Mouse (Mus musculus): ENCODE measurements at regions not wholly inside any gene's neighbourhood (a gene's known extent, or its start where the extent isn't known, plus 50 kb on each side); places are given as distances from the start of the nearest gene placed in this dataset.

GRCm38 (mm10) chr6:49558508-49558907 lies 163.1 kb downstream of the Stk31 start:
- TF ChIP-seq MAX (IDR thresholded peaks at IDR 0.05) (no peak), CTCF (IDR thresholded peaks at IDR 0.05; ENCODE audit: control insufficient read depth, insufficient read depth, insufficient read length) (no peak), FOSL1 (IDR thresholded peaks at IDR 0.05; ENCODE audit: insufficient read depth, low read length, poor library complexity, severe bottlenecking) (no peak), USF1 (IDR thresholded peaks at IDR 0.05; ENCODE audit: low read depth) (no peak)
- Histone ChIP-seq H3K4me3 (ENCODE audit: insufficient read depth, poor library complexity, severe bottlenecking) (no peak overlapping the region), H3K79me2 (ENCODE audit: control insufficient read depth, insufficient read depth) (no peaks in the 10 kb centered on the region), H3ac (ENCODE audit: control insufficient read depth, insufficient read length, low read depth) (no peak overlapping the region), H3K79me3 (ENCODE audit: low read depth) (no peaks in the 10 kb centered on the region), H3K27me3 (ENCODE audit: control insufficient read depth, insufficient read depth, insufficient read length) (no peaks in the 10 kb centered on the region), H3K36me3 (ENCODE audit: control insufficient read depth, insufficient read depth) (no peaks in the 10 kb centered on the region)

DNA sequence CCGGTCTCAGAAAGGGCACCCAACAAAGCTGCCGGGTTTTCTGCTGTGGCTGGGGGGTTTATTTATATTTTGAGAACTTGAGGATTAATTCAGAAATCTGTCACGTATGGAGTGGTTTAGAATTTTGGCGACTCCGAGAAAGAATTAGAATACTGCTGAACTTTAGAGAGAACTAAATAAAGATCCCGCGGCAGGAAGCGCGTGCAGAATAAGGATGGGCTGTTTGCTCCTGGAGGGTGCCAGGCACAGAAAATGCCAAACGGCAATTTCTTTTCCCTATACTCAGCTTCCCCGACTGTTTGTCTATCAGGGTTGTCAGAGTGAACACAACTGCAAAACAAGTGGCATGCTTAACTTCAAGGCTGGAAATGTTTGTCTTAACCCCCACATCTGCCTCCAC lies 163.7 kb downstream of the Stk31 start:
- H3K4me3 ChIP-seq (ENCODE audit: insufficient read depth, poor library complexity, severe bottlenecking) = no peak overlapping the region
- H3K27me3 ChIP-seq (ENCODE audit: control insufficient read depth, insufficient read depth, insufficient read length) = no peaks in the 10 kb centered on the region
- no peaks in the 10 kb centered on the region for H3K36me3 ChIP-seq (ENCODE audit: control insufficient read depth, insufficient read depth)
- no peaks in the 10 kb centered on the region for H3K79me2 ChIP-seq (ENCODE audit: control insufficient read depth, insufficient read depth)
- no peaks in the 10 kb centered on the region for H3K79me3 ChIP-seq (ENCODE audit: low read depth)
- TF ChIP-seq CEBPB (IDR thresholded peaks at IDR 0.05; ENCODE audit: low read depth) = no peak
- TF ChIP-seq CTCF (IDR thresholded peaks at IDR 0.05; ENCODE audit: control insufficient read depth, insufficient read depth, insufficient read length) = no peak
- no peak for TF ChIP-seq FOSL1 (IDR thresholded peaks at IDR 0.05; ENCODE audit: insufficient read depth, low read length, poor library complexity, severe bottlenecking)
- TF ChIP-seq USF1 (IDR thresholded peaks at IDR 0.05; ENCODE audit: low read depth) = no peak
- TF ChIP-seq MYOG (IDR thresholded peaks at IDR 0.05; ENCODE audit: control insufficient read depth, extremely low read depth, insufficient read length) = no peak
- no peak for TF ChIP-seq MYOD1 (IDR thresholded peaks at IDR 0.05; ENCODE audit: control insufficient read depth, insufficient read length, low read depth)
- TF ChIP-seq MAX (IDR thresholded peaks at IDR 0.05) = no peak
- no peak overlapping the region for H3ac ChIP-seq (ENCODE audit: control insufficient read depth, insufficient read length, low read depth)

- TF ChIP-seq MYOD1 (IDR thresholded peaks at IDR 0.05; ENCODE audit: control insufficient read depth, insufficient read length, low read depth) (peak; percentile 4), USF1 (IDR thresholded peaks at IDR 0.05; ENCODE audit: low read depth) (no peak), MYOG (IDR thresholded peaks at IDR 0.05; ENCODE audit: control insufficient read depth, extremely low read depth, insufficient read length) (no peak), FOSL1 (IDR thresholded peaks at IDR 0.05; ENCODE audit: insufficient read depth, low read length, poor library complexity, severe bottlenecking) (no peak), CTCF (IDR thresholded peaks at IDR 0.05; ENCODE audit: control insufficient read depth, insufficient read depth, insufficient read length) (no peak), CEBPB (IDR thresholded peaks at IDR 0.05; ENCODE audit: low read depth) (peak; percentile 44), MAX (IDR thresholded peaks at IDR 0.05) (no peak)
- H3ac ChIP-seq (ENCODE audit: control insufficient read depth, insufficient read length, low read depth) = peak overlapping the region; percentile 8
- no peaks in the 10 kb centered on the region for H3K79me2 ChIP-seq (ENCODE audit: control insufficient read depth, insufficient read depth)
- no peaks in the 10 kb centered on the region for H3K36me3 ChIP-seq (ENCODE audit: control insufficient read depth, insufficient read depth)
- H3K4me3 ChIP-seq (ENCODE audit: insufficient read depth, poor library complexity, severe bottlenecking) = no peak overlapping the region
- H3K79me3 ChIP-seq (ENCODE audit: low read depth) = no peaks in the 10 kb centered on the region
- H3K27me3 ChIP-seq (ENCODE audit: control insufficient read depth, insufficient read depth, insufficient read length) = no peaks in the 10 kb centered on the region
Observed at GRCm38 (mm10) chr6:49578340-49578739, 182.9 kb downstream of the Stk31 start.

DNA sequence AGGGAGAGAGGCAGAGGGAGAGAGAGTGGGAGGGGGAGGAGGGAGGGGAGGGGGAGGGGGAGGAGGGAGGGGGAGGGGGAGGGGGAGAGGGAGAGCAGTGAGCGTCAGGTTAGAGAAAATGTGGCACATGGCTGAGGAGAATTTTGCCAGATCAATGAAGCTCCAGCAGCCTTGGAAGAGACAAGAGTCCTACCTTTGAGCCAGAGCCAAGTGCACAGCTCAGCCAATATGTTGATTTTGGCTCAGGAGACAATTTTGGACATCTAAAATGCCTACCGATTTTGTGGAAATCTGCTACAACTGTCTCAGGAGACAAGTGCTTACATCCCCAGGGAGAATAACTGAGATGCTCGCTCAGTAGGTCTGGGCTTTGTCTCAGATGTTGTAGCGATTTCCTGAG lies 184.3 kb downstream of the Stk31 start:
- Histone ChIP-seq H3K4me3 (ENCODE audit: insufficient read depth, poor library complexity, severe bottlenecking) (no peak overlapping the region), H3K79me3 (ENCODE audit: low read depth) (no peaks in the 10 kb centered on the region), H3K79me2 (ENCODE audit: control insufficient read depth, insufficient read depth) (no peaks in the 10 kb centered on the region), H3K27me3 (ENCODE audit: control insufficient read depth, insufficient read depth, insufficient read length) (no peaks in the 10 kb centered on the region), H3K36me3 (ENCODE audit: control insufficient read depth, insufficient read depth) (no peaks in the 10 kb centered on the region), H3ac (ENCODE audit: control insufficient read depth, insufficient read length, low read depth) (no peak overlapping the region)
- TF ChIP-seq MYOD1 (IDR thresholded peaks at IDR 0.05; ENCODE audit: control insufficient read depth, insufficient read length, low read depth) (no peak), MYOG (IDR thresholded peaks at IDR 0.05; ENCODE audit: control insufficient read depth, extremely low read depth, insufficient read length) (no peak), CEBPB (IDR thresholded peaks at IDR 0.05; ENCODE audit: low read depth) (no peak), USF1 (IDR thresholded peaks at IDR 0.05; ENCODE audit: low read depth) (no peak), FOSL1 (IDR thresholded peaks at IDR 0.05; ENCODE audit: insufficient read depth, low read length, poor library complexity, severe bottlenecking) (no peak), MAX (IDR thresholded peaks at IDR 0.05) (no peak), CTCF (IDR thresholded peaks at IDR 0.05; ENCODE audit: control insufficient read depth, insufficient read depth, insufficient read length) (no peak)

- TF ChIP-seq MYOD1 (IDR thresholded peaks at IDR 0.05; ENCODE audit: control insufficient read depth, insufficient read length, low read depth) (no peak), CTCF (IDR thresholded peaks at IDR 0.05; ENCODE audit: control insufficient read depth, insufficient read depth, insufficient read length) (no peak), FOSL1 (IDR thresholded peaks at IDR 0.05; ENCODE audit: insufficient read depth, low read length, poor library complexity, severe bottlenecking) (no peak), CEBPB (IDR thresholded peaks at IDR 0.05; ENCODE audit: low read depth) (no peak), USF1 (IDR thresholded peaks at IDR 0.05; ENCODE audit: low read depth) (no peak), MYOG (IDR thresholded peaks at IDR 0.05; ENCODE audit: control insufficient read depth, extremely low read depth, insufficient read length) (no peak), MAX (IDR thresholded peaks at IDR 0.05) (no peak)
- Histone ChIP-seq H3ac (ENCODE audit: control insufficient read depth, insufficient read length, low read depth) (no peak overlapping the region), H3K79me2 (ENCODE audit: control insufficient read depth, insufficient read depth) (no peaks in the 10 kb centered on the region), H3K27me3 (ENCODE audit: control insufficient read depth, insufficient read depth, insufficient read length) (no peaks in the 10 kb centered on the region), H3K36me3 (ENCODE audit: control insufficient read depth, insufficient read depth) (no peaks in the 10 kb centered on the region), H3K79me3 (ENCODE audit: low read depth) (no peaks in the 10 kb centered on the region), H3K4me3 (ENCODE audit: insufficient read depth, poor library complexity, severe bottlenecking) (no peak overlapping the region)
Observed at GRCm38 (mm10) chr6:49582040-49582707, 186.8 kb downstream of the Stk31 start.

- Histone ChIP-seq H3K4me3 (ENCODE audit: insufficient read depth, poor library complexity, severe bottlenecking) (no peak overlapping the region), H3K27me3 (ENCODE audit: control insufficient read depth, insufficient read depth, insufficient read length) (no peaks in the 10 kb centered on the region), H3ac (ENCODE audit: control insufficient read depth, insufficient read length, low read depth) (no peak overlapping the region), H3K79me3 (ENCODE audit: low read depth) (no peaks in the 10 kb centered on the region), H3K36me3 (ENCODE audit: control insufficient read depth, insufficient read depth) (no peaks in the 10 kb centered on the region), H3K79me2 (ENCODE audit: control insufficient read depth, insufficient read depth) (no peaks in the 10 kb centered on the region)
- no peak for TF ChIP-seq MAX (IDR thresholded peaks at IDR 0.05)
- no peak for TF ChIP-seq MYOG (IDR thresholded peaks at IDR 0.05; ENCODE audit: control insufficient read depth, extremely low read depth, insufficient read length)
Observed at GRCm38 (mm10) chr6:49586553-49586952, 191.1 kb downstream of the Stk31 start.

Data from C2C12 (cell line).